Mouse (Mus musculus) gonadal fat pad, adult 2 months (tissue): ENCODE data around the gene Fam83d. TPM values are rescaled to one million over a fixed set of nuclear protein-coding genes. Genes with fewer than 3 reads are reported as not detected.

ENCODE experiments used
- DNase-seq: peaks from one replicate; pipeline ENCODE4 v3.0.0-alpha.2; 2012; ENCODE audit warnings: low read depth
- polyA plus RNA-seq: library from polyadenylated mRNA; depleted of rRNA; stranded (reverse); fragments of >200 nt; gene quantifications from 2 replicates; pipeline ENCODE4 v1.2.3, GENCODE M21; 2012; rRNA removed

Gene Fam83d
- polyA plus RNA-seq, 1 experiment, result 10.5 TPM

GRCm38 (mm10) chr2:158815686-158816085, 47.8 kb downstream of the Fam83d start:
- DNase-seq, result no peak

DNA sequence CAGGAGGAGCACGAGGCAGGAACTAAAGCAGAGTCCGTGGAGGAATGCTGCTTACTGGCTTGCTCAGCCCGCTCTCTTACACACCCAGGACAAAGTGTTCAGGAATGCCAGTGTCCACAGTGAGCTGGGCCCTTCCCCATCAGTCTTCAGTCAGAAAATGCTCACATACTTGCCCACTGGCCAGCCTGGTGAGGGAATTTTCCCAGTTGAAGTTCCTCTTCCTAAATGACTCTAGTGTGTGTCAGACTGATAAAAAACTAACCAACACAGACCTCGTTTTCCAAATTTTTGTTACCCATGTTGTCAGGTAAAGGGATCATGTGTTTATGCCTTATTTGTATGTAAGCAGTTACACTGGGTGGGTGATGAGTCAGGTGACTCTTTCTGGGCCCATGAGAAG, 48.3 kb downstream of the Fam83d start:
- no peak for DNase-seq

GRCm38 (mm10) chr2:158817708-158818107, 49.8 kb downstream of the Fam83d start:
- no peak for DNase-seq

DNA sequence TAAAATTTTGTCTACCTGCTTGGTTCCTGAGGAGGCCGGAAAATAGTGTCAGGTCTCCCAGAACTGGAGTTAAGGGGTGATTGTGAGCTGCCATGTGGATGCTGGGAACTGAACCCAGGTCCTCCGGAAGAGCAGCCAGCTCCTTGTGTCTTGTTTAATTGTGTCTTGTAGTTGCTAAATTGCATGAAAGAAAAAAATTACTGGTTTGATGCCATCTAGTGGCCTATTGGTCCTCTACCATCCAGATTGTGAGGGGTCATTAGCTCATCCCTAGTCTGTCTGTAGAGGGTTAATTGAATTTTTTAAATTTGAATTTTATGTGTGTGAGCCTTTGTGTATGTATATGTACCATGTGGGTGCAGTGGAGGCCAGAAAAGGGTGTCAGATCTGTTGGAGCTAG, 60.2 kb downstream of the Fam83d start:
- DNase-seq, result no peak

GRCm38 (mm10) chr2:158829746-158830145, 61.9 kb downstream of the Fam83d start:
- DNase-seq, result no peak

GRCm38 (mm10) chr2:158833221-158833620, 65.3 kb downstream of the Fam83d start:
- DNase-seq, result no peak

DNA sequence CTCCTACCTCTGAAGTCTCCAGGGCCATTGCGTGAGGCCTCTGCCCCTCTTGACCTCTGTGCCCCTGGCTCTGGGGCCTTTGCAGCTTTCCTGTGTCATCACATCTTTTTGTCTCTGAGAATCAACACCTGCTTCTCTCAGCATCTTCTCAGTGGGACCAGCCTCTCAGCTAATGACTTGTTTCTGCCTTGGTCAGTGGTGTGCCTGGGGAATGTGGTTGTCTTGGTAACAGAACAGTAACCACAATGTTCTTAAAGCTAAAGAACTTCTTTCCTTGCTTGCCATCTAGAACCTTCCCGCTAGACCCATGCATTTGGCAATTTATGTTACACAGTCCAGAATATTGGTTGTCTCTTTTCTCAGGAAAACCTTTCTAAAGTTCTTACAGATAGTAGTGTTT, 65.8 kb downstream of the Fam83d start:
- DNase-seq, result no peak

Other genes starting within 250 kb of the Fam83d start
- not detected in 2 replicates for gene Slc32a1, start 157.3 kb upstream of the Fam83d start, polyA plus RNA-seq
- 5.5 and 6.3 TPM in 2 replicates for gene Actr5, start 143.2 kb upstream of the Fam83d start, polyA plus RNA-seq
- 2.7 and 3.1 TPM in 2 replicates for gene Ppp1r16b, start 102.7 kb upstream of the Fam83d start, polyA plus RNA-seq
- 12.6 and 17.5 TPM in 2 replicates for gene Dhx35, start 26.7 kb downstream of the Fam83d start, polyA plus RNA-seq